ENCODE assay signal across 8 mouse cellular contexts in the genomic region with DNA sequence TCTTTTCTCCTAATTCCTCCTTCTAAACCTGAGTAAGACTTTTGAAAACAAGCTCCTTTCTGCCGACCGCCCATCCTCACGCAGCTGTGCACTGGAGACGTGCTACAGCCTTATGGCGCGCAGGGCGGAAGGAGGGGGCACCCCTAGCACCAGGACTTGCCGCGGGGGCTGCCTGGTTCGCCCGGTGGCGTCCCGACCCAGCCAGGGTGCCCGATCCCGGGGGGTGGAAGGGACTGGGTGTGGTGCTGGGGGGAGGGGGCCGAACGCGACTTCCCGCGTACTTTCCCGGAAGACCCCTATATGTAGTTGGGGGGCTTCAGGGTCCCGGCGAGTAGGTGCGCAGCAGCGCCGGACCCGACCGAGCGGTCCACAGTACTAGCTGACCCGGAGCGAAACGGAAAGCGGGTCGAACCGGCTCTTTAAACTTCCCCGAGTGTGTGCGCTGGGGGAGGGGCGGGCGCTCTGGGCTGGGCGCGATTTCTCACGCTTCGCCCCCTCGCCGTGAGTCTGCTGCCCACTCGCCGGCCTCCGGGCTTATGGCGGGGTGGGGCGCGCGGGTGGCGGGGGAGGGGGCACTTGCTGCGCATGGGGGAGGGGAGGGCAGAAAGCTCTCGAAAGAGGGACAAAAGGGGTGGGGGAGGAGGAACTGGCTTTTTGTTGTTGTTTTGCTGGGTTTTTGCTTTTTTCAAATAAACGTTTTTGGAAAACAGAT. TPM values are rescaled to one million over a fixed set of nuclear protein-coding genes. Genes with fewer than 3 reads are reported as not detected.
DNase-seq lines count a peak whose midpoint lies in the region; ATAC-seq and TF ChIP-seq lines count a peak whose summit lies in the region.

No protein-coding gene starts in this region.

- under 1% methylated on average over 49 of the region's 56 CpGs for WGBS in intestine, embryonic 15.5 days
- under 1% methylated on average over 54 of the region's 56 CpGs for WGBS in limb, embryonic 10.5 days
- under 1% methylated on average over 56 of the region's 56 CpGs for WGBS in midbrain, embryonic 10.5 days
- 1% methylated on average over 56 of the region's 56 CpGs for WGBS in small intestine, adult 2 months

- H3K27ac ChIP-seq in intestine, embryonic 15.5 days = peak overlapping the region; percentile 95
- H3K27ac ChIP-seq in limb, embryonic 10.5 days = peak overlapping the region; percentile 100
- H3K27ac ChIP-seq in midbrain, embryonic 10.5 days (replicated peaks) = peak overlapping the region; percentile 100
- H3K27ac ChIP-seq in small intestine, adult 2 months (ENCODE audit: insufficient read depth, low read depth, low read length) = peak overlapping the region; percentile 100

- peak overlapping the region; percentile 84 for H3K4me2 ChIP-seq in intestine, embryonic 15.5 days (replicated peaks)

- no peak for TF ChIP-seq POLR2A in small intestine, adult 2 months (IDR thresholded peaks at IDR 0.05; ENCODE audit: low read depth, low read length)

- DNase-seq in layer of hippocampus, adult 11-12 months (ENCODE audit: low spot score) = peak; percentile 79
- DNase-seq in layer of hippocampus, adult 9-10 months (ENCODE audit: low spot score) = no peak
- peak; percentile 78 for DNase-seq in embryo, embryonic 10.5 days (ENCODE audit: low spot score)
- DNase-seq in gastrocnemius, postnatal 4 days (ENCODE audit: low spot score in 2 of 2) = peak; percentile 60 to 80
- DNase-seq in limb, embryonic 10.5 days (ENCODE audit: low spot score) = peak; percentile 86
- DNase-seq in midbrain, embryonic 10.5 days (ENCODE audit: low spot score) = peak; percentile 76

- peak overlapping the region; percentile 88 for H3K4me3 ChIP-seq in intestine, embryonic 15.5 days (replicated peaks)
- peak overlapping the region; percentile 93 for H3K4me3 ChIP-seq in limb, embryonic 10.5 days
- peak overlapping the region; percentile 94 for H3K4me3 ChIP-seq in midbrain, embryonic 10.5 days
- H3K4me3 ChIP-seq in small intestine, adult 2 months (ENCODE audit: low read depth, low read length) = peak overlapping the region; percentile 90

- peak; percentile 55 for ATAC-seq in intestine, embryonic 15.5 days

- peak overlapping the region; percentile 95 for H3K9ac ChIP-seq in intestine, embryonic 15.5 days

- H3K27me3 ChIP-seq in intestine, embryonic 15.5 days (replicated peaks) = no peaks in the 10 kb centered on the region
- H3K27me3 ChIP-seq in limb, embryonic 10.5 days (ENCODE audit: low read depth, poor library complexity, severe bottlenecking) = no peaks in the 10 kb centered on the region
- no peaks in the 10 kb centered on the region for H3K27me3 ChIP-seq in midbrain, embryonic 10.5 days (ENCODE audit: low read depth, poor library complexity, severe bottlenecking)
- no peaks in the 10 kb centered on the region for H3K27me3 ChIP-seq in small intestine, adult 2 months (ENCODE audit: control insufficient read depth, insufficient read depth, low read length)

- H3K4me1 ChIP-seq in intestine, embryonic 15.5 days (replicated peaks) = peaks cover 27% of the 10 kb centered on the region
- H3K4me1 ChIP-seq in limb, embryonic 10.5 days = peaks cover 51% of the 10 kb centered on the region
- peaks cover 53% of the 10 kb centered on the region for H3K4me1 ChIP-seq in midbrain, embryonic 10.5 days
- H3K4me1 ChIP-seq in small intestine, adult 2 months (ENCODE audit: control insufficient read depth, insufficient read depth, insufficient read length, low read length) = peaks cover 18% of the 10 kb centered on the region; the same call in 1 of the 2 replicates

- no peaks in the 10 kb centered on the region for H3K36me3 ChIP-seq in intestine, embryonic 15.5 days
- H3K36me3 ChIP-seq in limb, embryonic 10.5 days = peaks cover 13% of the 10 kb centered on the region
- H3K36me3 ChIP-seq in midbrain, embryonic 10.5 days = peaks cover 14% of the 10 kb centered on the region
- no peaks in the 10 kb centered on the region for H3K36me3 ChIP-seq in small intestine, adult 2 months (ENCODE audit: control insufficient read depth, insufficient read depth, low read length)

- no peaks in the 10 kb centered on the region for H3K9me3 ChIP-seq in intestine, embryonic 15.5 days
- no peaks in the 10 kb centered on the region for H3K9me3 ChIP-seq in limb, embryonic 10.5 days (replicated peaks)
- H3K9me3 ChIP-seq in midbrain, embryonic 10.5 days (replicated peaks) = no peaks in the 10 kb centered on the region

- TF ChIP-seq CTCF in small intestine, adult 2 months (IDR thresholded peaks at IDR 0.05; ENCODE audit: extremely low read depth, insufficient read length, insufficient replicate concordance, low read depth, low read length) = no peak

RNA-seq across cellular contexts. Expression of a gene that starts 2.3 kb away (rescaled TPM):
- total RNA-seq in gastrocnemius, postnatal 4 days (2021) = 100 to 1,000 TPM; 119 to 134 TPM
- polyA plus RNA-seq in intestine, embryonic 15.5 days (2015; fragmentation: Nextera tagmentation; extraction: Ambion mirVana) = 149 and 165 TPM in 2 replicates
- polyA plus RNA-seq in limb, embryonic 10.5 days (2016; fragmentation: Nextera tagmentation; extraction: Ambion mirVana) = 240 and 246 TPM in 2 replicates
- polyA plus RNA-seq in midbrain, embryonic 10.5 days (2016; fragmentation: Nextera tagmentation; extraction: Ambion mirVana) = 237 and 298 TPM in 2 replicates
- polyA plus RNA-seq in small intestine, adult 2 months (2012; rRNA removed) = 2.4 and 4.7 TPM in 2 replicates

Comparison
In these comparisons a context has a peak if more than half of its experiments do, and no peak if none do; other contexts are left out.
1. RNA of a gene that starts 2.3 kb away (polyA plus RNA-seq): 237 to 298 TPM in midbrain, embryonic 10.5 days, 240 to 246 TPM in limb, embryonic 10.5 days and 149 to 165 TPM in intestine, embryonic 15.5 days; 2.4 to 4.7 TPM in small intestine, adult 2 months; every median in the first group is over 10 times any median in the second.
2. Peak in every context shown above with its lines, with median percentiles within 50 percentile points of each other: H3K27ac ChIP-seq and H3K4me3 ChIP-seq.